ENCODE assay signal across 23 mouse cellular contexts in genomic region chr5:115359851-115360372, GRCm38 (mm10). TPM values are rescaled to one million over a fixed set of nuclear protein-coding genes. Genes with fewer than 3 reads are reported as not detected.
DNase-seq lines count a peak whose midpoint lies in the region; ATAC-seq and TF ChIP-seq lines count a peak whose summit lies in the region.
"Had no signal": no experiment of that assay in that cellular context is flagged by ENCODE, and none has a peak within 500 bp of the region (broad histone marks: within the 10 kb centered on the region; RNA-seq: fewer than 3 reads in every experiment).

No protein-coding gene starts in this region.

- no peaks in the 10 kb centered on the region for H3K27me3 ChIP-seq in hindbrain, embryonic 10.5 days (ENCODE audit: insufficient read depth, poor library complexity, severe bottlenecking)
- H3K27me3 ChIP-seq in hindbrain, postnatal 0 days (ENCODE audit: insufficient read depth, low read length): no peaks in the 10 kb centered on the region
- H3K27me3 ChIP-seq in intestine, embryonic 16.5 days (replicated peaks; ENCODE audit: control insufficient read depth, insufficient read depth, low read length): no peaks in the 10 kb centered on the region
- H3K27me3 ChIP-seq: embryonic facial prominence, embryonic 13.5 days; neural tube, embryonic 15.5 days had no signal

- no peak overlapping the region for H3K4me2 ChIP-seq in hindbrain, postnatal 0 days (ENCODE audit: low read depth, low read length)
- no peak overlapping the region for H3K4me2 ChIP-seq in intestine, embryonic 16.5 days (ENCODE audit: low read depth, low read length)
- H3K4me2 ChIP-seq: embryonic facial prominence, embryonic 13.5 days; hindbrain, embryonic 14.5 days had no signal

- no peaks in the 10 kb centered on the region for H3K9me3 ChIP-seq in hindbrain, embryonic 10.5 days
- no peaks in the 10 kb centered on the region for H3K9me3 ChIP-seq in hindbrain, postnatal 0 days (ENCODE audit: low read length)
- H3K9me3 ChIP-seq in intestine, embryonic 16.5 days (ENCODE audit: control insufficient read depth, low read length): no peaks in the 10 kb centered on the region
- H3K9me3 ChIP-seq: embryonic facial prominence, embryonic 13.5 days; heart, embryonic 13.5 days; neural tube, embryonic 15.5 days had no signal

- no peaks in the 10 kb centered on the region for H3K36me3 ChIP-seq in hindbrain, embryonic 10.5 days
- no peaks in the 10 kb centered on the region for H3K36me3 ChIP-seq in hindbrain, postnatal 0 days (ENCODE audit: insufficient read depth, low read length)
- no peaks in the 10 kb centered on the region for H3K36me3 ChIP-seq in intestine, embryonic 16.5 days (ENCODE audit: control insufficient read depth, insufficient read depth, low read length)
- H3K36me3 ChIP-seq: embryonic facial prominence, embryonic 13.5 days; heart, embryonic 13.5 days; neural tube, embryonic 15.5 days had no signal

- no peak overlapping the region for H3K9ac ChIP-seq in hindbrain, postnatal 0 days (replicated peaks; ENCODE audit: low read length)
- H3K9ac ChIP-seq in intestine, embryonic 16.5 days (ENCODE audit: low read depth, low read length): no peak overlapping the region
- H3K9ac ChIP-seq: embryonic facial prominence, embryonic 13.5 days; heart, embryonic 13.5 days; hindbrain, embryonic 14.5 days; neural tube, embryonic 15.5 days had no signal

- peaks cover 41% of the 10 kb centered on the region for H3K4me1 ChIP-seq in hindbrain, embryonic 10.5 days (replicated peaks)
- H3K4me1 ChIP-seq in hindbrain, postnatal 0 days (ENCODE audit: insufficient read depth, low read length): no peaks in the 10 kb centered on the region
- H3K4me1 ChIP-seq in intestine, embryonic 16.5 days (ENCODE audit: control insufficient read depth, insufficient read depth, low read length): no peaks in the 10 kb centered on the region
- H3K4me1 ChIP-seq: embryonic facial prominence, embryonic 13.5 days; heart, embryonic 13.5 days; neural tube, embryonic 15.5 days had no signal

- no peak for DNase-seq in hindbrain, embryonic 10.5 days (ENCODE audit: low spot score)
- DNase-seq in hindbrain, postnatal 0 days (ENCODE audit: low spot score): no peak
- peak; percentile 61 for DNase-seq in ovary, adult 18-20 months (ENCODE audit: low spot score)
- DNase-seq in ovary, postnatal 10 days (ENCODE audit: low spot score): no peak
- peak; percentile 29 for DNase-seq in ES-CJ7 (ENCODE audit: low read depth, low spot score)
- DNase-seq in left cerebral cortex, postnatal 4 days: no peak
- DNase-seq: adrenal gland, postnatal 10 days; cerebellum, adult 11 months; cerebellum, postnatal 10 days; gastrocnemius, postnatal 14 days; heart, adult 18-20 months; kidney, adult 18-20 months; layer of hippocampus, postnatal 36 days; liver; thymus, postnatal 4 days had no signal

- WGBS in hindbrain, embryonic 10.5 days: 76% methylated on average over 5 of the region's 5 CpGs
- WGBS in hindbrain, postnatal 0 days: 70% methylated on average over 5 of the region's 5 CpGs
- 43% methylated on average over 5 of the region's 5 CpGs for WGBS in intestine, embryonic 16.5 days

- H3K4me3 ChIP-seq in hindbrain, embryonic 10.5 days: no peak overlapping the region
- no peak overlapping the region for H3K4me3 ChIP-seq in hindbrain, postnatal 0 days (ENCODE audit: low read length)
- H3K4me3 ChIP-seq in intestine, embryonic 16.5 days (ENCODE audit: low read length): no peak overlapping the region
- H3K4me3 ChIP-seq: embryonic facial prominence, embryonic 13.5 days; heart, embryonic 13.5 days; neural tube, embryonic 15.5 days had no signal

- ATAC-seq in hindbrain, postnatal 0 days: no peak
- ATAC-seq in intestine, embryonic 16.5 days: peak; percentile 47
- no peak for ATAC-seq in cerebellum, adult (ENCODE audit: insufficient number of reproducible peaks, low FRiP score, low TSS enrichment)
- ATAC-seq: lung, postnatal 0 days; midbrain, embryonic 16.5 days had no signal

- no peak for TF ChIP-seq CTCF in hindbrain, postnatal 0 days (IDR thresholded peaks at IDR 0.05; ENCODE audit: low read depth)

- intact Hi-C loops in left cerebral cortex, postnatal 4 days (cut with DNase I): loop anchor here (5.0 kb wide), 2 partner anchors 72 to 82 kb away; no protein-coding TSS in a partner anchor

- H3K27ac ChIP-seq in hindbrain, embryonic 10.5 days: peak overlapping the region; percentile 69
- H3K27ac ChIP-seq in hindbrain, postnatal 0 days: no peak overlapping the region
- no peak overlapping the region for H3K27ac ChIP-seq in intestine, embryonic 16.5 days (ENCODE audit: low read length)
- H3K27ac ChIP-seq: embryonic facial prominence, embryonic 13.5 days; heart, embryonic 13.5 days; hindbrain, embryonic 14.5 days; neural tube, embryonic 15.5 days had no signal

RNA-seq across cellular contexts. Expression of gene Cox6a1, which starts 11.1 kb away (rescaled TPM):
- 875 and 1,016 TPM in 2 replicates for polyA plus RNA-seq in hindbrain, embryonic 10.5 days (2016; fragmentation: Nextera tagmentation; extraction: Ambion mirVana)
- 1,147 and 1,391 TPM in 2 replicates for total RNA-seq in hindbrain, postnatal 0 days (2014; rRNA removed)
- 1,694 and 1,700 TPM in 2 replicates for polyA plus RNA-seq in hindbrain, postnatal 0 days (2015; fragmentation: Nextera tagmentation; extraction: Ambion mirVana)
- polyA plus RNA-seq in intestine, embryonic 16.5 days (2015; fragmentation: Nextera tagmentation; extraction: Ambion mirVana): 1,462 and 1,500 TPM in 2 replicates
- total RNA-seq in left cerebral cortex, postnatal 4 days (2021): 100 to 1,000 TPM; 489 to 518 TPM

RNA-seq across cellular contexts. Expression of gene Triap1, which starts 18.9 kb away (rescaled TPM):
- 56.3 and 57.2 TPM in 2 replicates for polyA plus RNA-seq in hindbrain, embryonic 10.5 days (2016; fragmentation: Nextera tagmentation; extraction: Ambion mirVana)
- total RNA-seq in hindbrain, postnatal 0 days (2014; rRNA removed): 12.4 and 18.4 TPM in 2 replicates
- 59.2 and 61.6 TPM in 2 replicates for polyA plus RNA-seq in hindbrain, postnatal 0 days (2015; fragmentation: Nextera tagmentation; extraction: Ambion mirVana)
- polyA plus RNA-seq in intestine, embryonic 16.5 days (2015; fragmentation: Nextera tagmentation; extraction: Ambion mirVana): 62.0 and 67.4 TPM in 2 replicates
- 10 to 100 TPM; 30.3 to 30.5 TPM for total RNA-seq in left cerebral cortex, postnatal 4 days (2021)

RNA-seq across cellular contexts. Expression of gene Gatc, which starts 18.9 kb away (rescaled TPM):
- polyA plus RNA-seq in hindbrain, embryonic 10.5 days (2016; fragmentation: Nextera tagmentation; extraction: Ambion mirVana): 35.6 and 41.2 TPM in 2 replicates
- total RNA-seq in hindbrain, postnatal 0 days (2014; rRNA removed): 22.4 and 25.1 TPM in 2 replicates
- polyA plus RNA-seq in hindbrain, postnatal 0 days (2015; fragmentation: Nextera tagmentation; extraction: Ambion mirVana): 27.5 and 32.1 TPM in 2 replicates
- polyA plus RNA-seq in intestine, embryonic 16.5 days (2015; fragmentation: Nextera tagmentation; extraction: Ambion mirVana): 23.4 and 23.9 TPM in 2 replicates
- total RNA-seq in left cerebral cortex, postnatal 4 days (2021): 10 to 100 TPM; 29.6 to 29.7 TPM

RNA-seq across cellular contexts. Expression of gene Srsf9, which starts 32.9 kb away (rescaled TPM):
- polyA plus RNA-seq in hindbrain, embryonic 10.5 days (2016; fragmentation: Nextera tagmentation; extraction: Ambion mirVana): 383 and 387 TPM in 2 replicates
- total RNA-seq in hindbrain, postnatal 0 days (2014; rRNA removed): 42.5 and 47.5 TPM in 2 replicates
- 119 and 127 TPM in 2 replicates for polyA plus RNA-seq in hindbrain, postnatal 0 days (2015; fragmentation: Nextera tagmentation; extraction: Ambion mirVana)
- polyA plus RNA-seq in intestine, embryonic 16.5 days (2015; fragmentation: Nextera tagmentation; extraction: Ambion mirVana): 67.9 and 121 TPM in 2 replicates
- 10 to 100 TPM; 58.7 to 59.4 TPM for total RNA-seq in left cerebral cortex, postnatal 4 days (2021)

RNA-seq across cellular contexts. Expression of gene Dynll1, which starts 59.1 kb away (rescaled TPM):
- polyA plus RNA-seq in hindbrain, embryonic 10.5 days (2016; fragmentation: Nextera tagmentation; extraction: Ambion mirVana): 1,684 and 1,740 TPM in 2 replicates
- 184 and 239 TPM in 2 replicates for total RNA-seq in hindbrain, postnatal 0 days (2014; rRNA removed)
- polyA plus RNA-seq in hindbrain, postnatal 0 days (2015; fragmentation: Nextera tagmentation; extraction: Ambion mirVana): 1,016 and 1,030 TPM in 2 replicates
- polyA plus RNA-seq in intestine, embryonic 16.5 days (2015; fragmentation: Nextera tagmentation; extraction: Ambion mirVana): 1,024 and 1,116 TPM in 2 replicates
- 100 to 1,000 TPM; 678 to 766 TPM for total RNA-seq in left cerebral cortex, postnatal 4 days (2021)

Comparison
In these comparisons a context has a peak if more than half of its experiments do, and no peak if none do; other contexts are left out.
1. DNase-seq: peak in ovary, adult 18-20 months (single experiment) and ES-CJ7 (single experiment); none in hindbrain, embryonic 10.5 days (single experiment), hindbrain, postnatal 0 days (single experiment), ovary, postnatal 10 days (single experiment) and left cerebral cortex, postnatal 4 days (single experiment).